Mouse (Mus musculus) bone marrow, adult 2 months (tissue): Measurements from ENCODE around the gene Ier2. TPM values are rescaled to one million over a fixed set of nuclear protein-coding genes. Genes with fewer than 3 reads are reported as not detected.

ENCODE experiments used
- H3K27ac ChIP-seq: fragments of 200-500 bp; 2 replicates; pipeline ENCODE4 v1.5.1; 2012; ENCODE audit warnings: low read depth, mild to moderate bottlenecking, control low read depth, inconsistent platforms, low read length; ENCODE audit not compliant: control insufficient read depth, poor library complexity, insufficient read depth
- H3K4me1 ChIP-seq: fragments of 200-500 bp; 2 replicates; pipeline ENCODE4 v1.6.1; 2011; ENCODE audit warnings: low read length; ENCODE audit not compliant: control insufficient read depth, insufficient read depth
- H3K4me3 ChIP-seq: fragments of 200-500 bp; replicated peaks from 2 replicates; pipeline ENCODE3; 2011; ENCODE audit warnings: mild to moderate bottlenecking, low read depth, low read length, control low read depth; ENCODE audit not compliant: control insufficient read depth
- CTCF ChIP-seq: fragments of 200-500 bp; IDR thresholded peaks from 2 replicates; pipeline ENCODE4 v1.5.1; 2011; ENCODE audit warnings: low read length, control low read depth; ENCODE audit not compliant: control insufficient read depth, insufficient read depth
- POLR2A ChIP-seq: fragments of 200-500 bp; IDR thresholded peaks from 2 replicates; pipeline ENCODE4 v1.6.1; 2011; ENCODE audit warnings: low read depth, mild to moderate bottlenecking, control low read depth, low read length, borderline replicate concordance; ENCODE audit not compliant: control insufficient read depth
- WGBS: fragments of 180-500 bp; shearing (Covaris S2); methylation state at CpG from one replicate; pipeline ENCODE4 v1.1.7; 2018; 5-methylcytosine and 5-hydroxymethylcytosine counted together
- polyA plus RNA-seq: library from polyadenylated mRNA; stranded (reverse); fragments of >200 nt; gene quantifications from 2 replicates; pipeline ENCODE4 v1.2.4, GENCODE M21; 2011; ENCODE audit warnings: low replicate concordance; ENCODE audit not compliant: missing spikeins, insufficient read depth, insufficient read length

The Ier2 gene
- polyA plus RNA-seq, 1 experiment = 49.9 TPM

DNA sequence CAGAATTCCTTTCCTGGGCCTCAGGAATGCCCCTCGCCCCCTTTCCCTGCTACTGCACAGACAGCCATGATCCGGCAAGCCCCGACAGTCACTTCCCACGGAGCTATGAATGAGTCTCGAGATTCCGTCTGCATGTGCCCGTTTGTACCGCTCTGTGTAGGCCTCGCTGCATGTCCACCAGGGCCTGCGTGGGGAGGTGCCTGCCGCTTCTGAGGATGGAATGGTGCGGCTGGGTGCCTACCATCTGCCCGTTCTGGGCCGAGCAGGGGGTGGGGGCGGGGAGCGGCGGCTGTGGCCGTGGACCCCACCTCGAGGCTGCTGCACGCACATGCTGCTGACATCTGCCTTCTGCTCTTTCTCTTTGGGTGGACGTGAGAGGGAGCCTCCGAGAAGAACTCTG lies 45.6 kb downstream of the Ier2 start:
- TF ChIP-seq CTCF = no peak
- no peak overlapping the region for H3K27ac ChIP-seq
- 68% methylated on average over 22 of the region's 22 CpGs for WGBS
- no peaks in the 10 kb centered on the region; the same call in 1 of the 2 replicates for H3K4me1 ChIP-seq
- H3K4me3 ChIP-seq = no peak overlapping the region

DNA sequence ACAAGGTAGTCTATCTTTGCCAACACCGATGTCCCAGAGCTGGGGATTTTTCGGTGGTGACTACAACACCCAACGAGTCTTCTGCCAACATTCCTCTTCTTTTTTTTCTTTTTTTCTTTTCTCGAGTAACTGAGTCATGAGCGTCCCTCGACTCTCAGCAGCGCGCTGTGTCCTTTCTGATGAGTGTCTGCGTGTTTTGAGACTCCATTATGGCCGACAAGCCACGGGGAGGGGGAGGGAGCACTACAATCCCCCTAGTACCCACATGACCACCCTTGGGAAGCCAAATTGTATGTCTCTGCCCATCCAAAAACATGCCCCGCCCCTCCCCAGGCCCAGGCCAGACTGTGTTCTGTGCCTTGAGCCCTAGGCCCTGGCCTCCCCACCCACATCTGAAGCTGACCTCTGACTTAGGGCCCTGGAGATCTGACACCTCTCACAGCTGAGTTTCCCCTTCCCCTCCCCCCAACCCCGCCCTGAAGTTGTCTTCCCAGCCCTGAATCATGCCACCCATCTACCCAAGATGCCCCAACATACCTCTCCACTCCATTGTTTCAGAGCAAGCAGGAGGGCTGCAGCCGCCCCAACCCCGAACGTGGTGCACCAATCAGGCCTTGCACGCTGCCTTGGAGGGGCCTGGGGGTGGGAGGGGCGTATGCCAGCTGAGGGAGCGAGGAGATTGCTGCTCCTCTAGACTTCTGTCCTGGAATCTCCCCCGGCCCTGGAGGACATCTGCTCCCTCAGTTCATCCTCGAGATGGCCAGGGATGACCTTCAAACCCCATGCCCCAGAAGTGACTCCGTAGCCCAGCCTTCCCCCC lies 46.8 kb downstream of the Ier2 start:
- WGBS = 72% methylated on average over 22 of the region's 22 CpGs
- H3K4me1 ChIP-seq = no peaks in the 10 kb centered on the region; the same call in 1 of the 2 replicates
- no peak overlapping the region for H3K4me3 ChIP-seq
- H3K27ac ChIP-seq = no peak overlapping the region
- TF ChIP-seq CTCF (no peak), POLR2A (no peak)

DNA sequence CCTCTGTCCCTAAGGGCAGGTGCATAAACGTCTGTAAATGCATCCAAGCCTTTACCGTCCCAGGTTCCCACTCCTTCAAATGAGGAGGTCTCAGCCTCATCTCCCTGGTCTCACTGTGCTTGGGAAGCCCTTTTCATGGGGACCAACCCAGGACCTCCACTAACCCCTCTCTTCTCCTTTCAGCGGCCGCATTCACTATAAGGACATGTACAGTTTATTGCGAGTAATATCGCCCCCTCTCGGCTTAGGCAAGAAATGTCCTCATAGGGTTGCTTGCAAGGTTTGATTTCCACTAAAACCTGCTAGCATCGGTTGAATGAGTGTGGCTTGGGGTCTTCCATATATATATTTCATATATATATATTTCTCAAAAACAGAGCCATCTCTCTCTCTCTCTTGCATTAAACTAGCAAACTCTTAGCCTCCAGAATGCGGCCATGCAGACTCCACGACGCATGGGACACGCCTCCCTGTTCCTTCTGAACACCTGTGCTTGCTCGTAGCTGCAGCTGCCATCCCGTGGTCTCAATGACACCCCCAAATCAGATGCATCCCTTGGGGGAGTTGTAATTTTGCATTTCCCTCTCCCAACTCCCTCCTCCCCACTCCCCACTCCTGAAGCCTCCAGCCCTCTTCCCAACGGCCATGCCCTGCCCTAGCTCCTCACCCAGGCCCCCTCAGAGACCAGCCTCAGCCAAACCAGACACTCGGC lies 48.0 kb downstream of the Ier2 start:
- WGBS = 38% methylated on average over 16 of the region's 16 CpGs

More for the DNA sequence above, 48.0 kb downstream of the Ier2 start:
- Histone ChIP-seq H3K27ac (no peak overlapping the region), H3K4me3 (no peak overlapping the region), H3K4me1 (no peaks in the 10 kb centered on the region)
- TF ChIP-seq CTCF = peak; percentile 28; the same call in 1 of the 2 replicates
- TF ChIP-seq POLR2A = no peak

Other genes starting within 250 kb of the Ier2 start
- gene Trmt1, start 23.5 kb upstream of the Ier2 start, polyA plus RNA-seq = 78.9 and 134 TPM in 2 replicates
- gene Nacc1, start 25.0 kb upstream of the Ier2 start, polyA plus RNA-seq = 14.6 and 26.2 TPM in 2 replicates
- 59.2 and 125 TPM in 2 replicates for gene Lyl1, start 38.6 kb upstream of the Ier2 start, polyA plus RNA-seq
- gene G430095P16Rik, start 60.2 kb upstream of the Ier2 start, polyA plus RNA-seq = 12.0 and 27.2 TPM in 2 replicates
- gene Nfix, start 137.5 kb upstream of the Ier2 start, polyA plus RNA-seq = 20.6 and 23.7 TPM in 2 replicates
- gene Dand5, start 160.0 kb upstream of the Ier2 start, polyA plus RNA-seq = 2.2 and 3.3 TPM in 2 replicates
- gene Gadd45gip1, start 168.7 kb upstream of the Ier2 start, polyA plus RNA-seq = 9.2 and 20.5 TPM in 2 replicates
- 169 and 222 TPM in 2 replicates for gene Rad23a, start 177.8 kb upstream of the Ier2 start, polyA plus RNA-seq
- gene Calr, start 184.1 kb upstream of the Ier2 start, polyA plus RNA-seq = 342 and 475 TPM in 2 replicates
- 36.6 and 59.1 TPM in 2 replicates for gene Farsa, start 194.1 kb upstream of the Ier2 start, polyA plus RNA-seq
- 32.6 and 36.7 TPM in 2 replicates for gene Syce2, start 209.3 kb upstream of the Ier2 start, polyA plus RNA-seq
- 19.1 and 33.0 TPM in 2 replicates for gene Gcdh, start 231.1 kb upstream of the Ier2 start, polyA plus RNA-seq
- gene Klf1, start 239.1 kb upstream of the Ier2 start, polyA plus RNA-seq = 142 and 168 TPM in 2 replicates
- gene Dnase2a, start 245.7 kb upstream of the Ier2 start, polyA plus RNA-seq = 35.0 and 54.0 TPM in 2 replicates